Mouse (Mus musculus) spleen, postnatal 14 days (tissue): ENCODE results near the gene Stab2.

ENCODE experiments used
- DNase-seq, 2 experiments: peaks; one replicate each; pipeline ENCODE4 v3.0.0; 2021 to 2022; ENCODE audit warnings: low spot score in 2 of 2

Gene Stab2

DNA sequence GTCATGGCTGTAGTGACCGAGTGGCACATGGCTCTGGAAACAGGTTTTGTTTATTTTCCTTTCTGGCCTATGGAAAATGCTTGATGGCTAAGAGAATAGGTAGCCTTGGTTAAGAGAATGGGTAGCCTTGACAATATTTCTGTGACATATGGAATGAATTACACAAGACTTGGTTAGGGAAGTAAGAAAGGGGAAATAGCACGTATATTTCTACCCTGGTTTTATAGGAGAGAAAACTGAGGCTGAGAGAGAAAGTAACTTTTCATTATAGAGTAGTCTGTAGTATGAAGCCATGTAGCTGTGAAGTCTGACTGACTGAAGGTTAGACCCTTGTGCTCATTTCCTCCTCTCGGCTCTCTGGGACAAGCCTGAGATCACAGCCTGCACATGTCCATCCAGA is 180.9 kb downstream of the Stab2 start:
- no peak for DNase-seq

DNA sequence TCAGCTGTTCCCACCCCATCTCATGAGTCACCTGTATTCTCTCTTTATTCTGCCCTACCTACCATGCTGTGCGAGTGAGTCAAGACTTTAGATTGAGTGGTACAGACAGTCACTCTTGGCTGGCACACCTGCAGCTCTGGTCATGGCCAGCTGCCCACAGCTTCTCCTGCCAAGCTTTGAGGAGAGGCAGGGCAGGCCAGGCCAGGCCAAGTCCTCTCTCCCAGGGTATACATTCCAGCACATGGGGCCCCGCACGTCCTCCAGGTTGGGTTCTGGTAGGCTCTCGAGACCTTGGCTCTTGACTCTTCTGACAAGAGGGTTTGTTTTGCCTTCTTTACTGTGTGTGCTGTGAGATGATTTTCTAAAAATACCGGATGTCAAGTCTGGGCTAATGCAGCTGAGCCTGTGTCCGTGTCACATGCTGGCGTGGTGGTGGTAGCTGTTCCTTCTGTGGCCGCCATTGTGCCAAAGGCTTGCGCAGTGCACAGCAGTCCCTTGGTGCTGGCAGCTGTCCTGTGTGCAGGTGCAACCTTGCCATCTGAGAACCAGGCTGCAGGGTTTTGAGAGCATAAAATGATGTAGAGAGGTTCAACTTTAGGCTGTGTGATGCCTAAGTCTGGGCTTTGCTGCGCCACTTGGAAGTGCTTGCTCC is 181.8 kb downstream of the Stab2 start:
- DNase-seq: no peak

- DNase-seq: no peak
These were observed 183.0 kb downstream of the Stab2 start for GRCm38 (mm10) chr10:86824871-86825270.

GRCm38 (mm10) chr10:86824093-86824492 is 183.7 kb downstream of the Stab2 start:
- no peak for DNase-seq

DNA sequence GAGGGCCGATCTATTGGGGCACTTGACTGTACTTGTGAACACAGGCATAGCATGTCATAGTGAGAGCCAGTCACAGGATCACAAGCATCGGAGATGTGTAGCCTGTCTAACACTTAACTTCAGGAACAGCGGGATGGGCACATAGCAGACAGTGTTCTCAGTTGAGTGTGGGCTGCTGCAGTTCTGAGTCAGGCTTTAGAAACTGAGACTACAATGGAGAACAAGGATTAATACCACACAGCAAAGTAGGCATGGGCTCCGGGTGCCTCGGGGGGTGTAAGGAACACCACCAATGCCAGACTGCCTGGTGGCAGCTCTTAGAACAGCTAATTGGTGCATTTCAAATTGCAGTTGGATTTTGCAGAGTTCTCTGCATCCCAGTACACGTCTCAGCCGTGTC is 186.8 kb downstream of the Stab2 start:
- DNase-seq: no peak

GRCm38 (mm10) chr10:86819649-86820165 is 188.1 kb downstream of the Stab2 start:
- no peak for DNase-seq

DNA sequence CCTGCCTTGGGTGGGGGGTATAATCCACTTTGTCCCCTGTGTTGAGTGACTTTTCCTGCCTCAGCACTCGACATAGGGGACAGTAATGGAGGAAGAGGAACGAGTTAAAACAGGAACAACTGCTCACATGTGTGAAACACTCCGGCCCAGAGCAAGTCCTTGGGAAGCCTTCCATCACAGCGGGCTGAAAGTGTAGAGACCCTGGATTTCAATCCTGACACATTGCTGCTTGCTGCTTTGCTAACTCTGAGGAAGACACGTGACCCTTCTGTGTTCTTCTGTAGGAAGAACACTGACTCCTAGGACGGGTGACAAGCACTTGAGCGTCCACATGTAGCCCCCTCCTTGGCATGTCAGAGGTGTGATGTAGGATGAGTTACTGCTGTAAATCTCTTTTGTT is 192.7 kb downstream of the Stab2 start:
- no peak for DNase-seq

- DNase-seq: no peak
These were observed 193.3 kb downstream of the Stab2 start for GRCm38 (mm10) chr10:86814292-86815131.

GRCm38 (mm10) chr10:86810612-86811011 is 197.2 kb downstream of the Stab2 start:
- no peak for DNase-seq

DNA sequence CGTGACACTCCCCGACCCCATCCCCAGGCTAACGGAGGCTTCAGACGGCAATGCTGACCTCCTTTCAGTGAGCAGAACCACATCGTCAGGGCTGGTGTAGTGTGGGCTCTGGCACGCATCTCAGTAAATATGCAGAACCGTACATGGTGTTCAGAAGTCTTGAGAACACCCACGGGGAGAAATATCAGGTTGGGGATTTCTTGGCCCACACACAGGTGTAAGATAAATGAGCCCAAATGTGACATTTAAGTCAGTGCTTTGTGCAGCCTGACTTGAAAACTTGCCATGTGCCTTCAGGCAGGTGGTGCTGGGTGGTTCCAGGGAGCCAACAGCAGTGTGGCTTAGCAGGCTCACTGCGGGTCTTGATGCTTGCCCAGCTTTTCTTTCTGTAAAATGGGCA is 197.8 kb downstream of the Stab2 start:
- no peak for DNase-seq

- no peak for DNase-seq
These were observed 199.6 kb downstream of the Stab2 start for GRCm38 (mm10) chr10:86808013-86808758.

DNA sequence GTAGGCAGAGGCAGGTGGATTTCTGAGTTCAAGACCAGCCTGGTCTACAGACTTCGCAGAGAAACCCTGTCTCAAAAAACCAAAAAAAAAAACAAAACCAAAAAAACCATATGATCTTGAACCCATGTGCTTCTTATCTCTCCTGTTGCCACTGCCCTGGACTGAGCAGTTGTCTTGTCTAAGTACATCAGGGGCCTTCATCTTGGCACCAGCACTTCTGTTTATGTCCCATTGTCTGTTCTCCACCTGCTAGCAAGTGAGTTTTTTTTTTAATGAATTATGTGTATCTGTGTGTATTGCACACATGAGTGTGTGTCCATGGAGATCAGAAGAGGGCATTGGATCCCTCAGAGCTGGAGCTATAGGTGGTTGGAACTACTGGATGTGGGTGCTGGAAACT is 200.5 kb downstream of the Stab2 start:
- DNase-seq: no peak

DNA sequence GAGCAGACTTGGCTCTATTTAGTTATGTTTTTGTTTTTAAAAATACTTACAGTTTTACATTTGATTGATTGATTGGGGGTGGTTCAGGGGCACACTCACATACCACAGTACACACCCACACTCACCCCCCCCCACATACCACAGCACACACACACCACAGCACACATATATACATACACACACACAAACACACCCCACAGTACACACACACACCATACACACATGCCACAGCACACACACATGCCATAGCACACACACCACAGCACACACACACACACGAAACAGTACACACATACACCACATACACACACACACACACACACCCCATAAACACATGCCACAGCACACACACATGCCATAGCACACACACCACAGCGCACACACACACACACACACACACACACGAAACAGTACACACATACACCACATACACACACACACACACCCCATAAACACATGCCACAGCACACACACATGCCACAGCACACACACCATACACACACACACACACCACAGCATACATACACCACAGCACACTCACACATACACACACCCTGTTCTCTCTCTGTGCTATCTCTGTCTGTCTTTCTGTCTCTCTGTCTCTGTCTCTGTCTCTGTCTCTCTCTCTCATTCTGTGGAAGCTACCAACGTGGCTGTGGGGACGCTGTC is 211.6 kb downstream of the Stab2 start:
- no peak for DNase-seq

DNA sequence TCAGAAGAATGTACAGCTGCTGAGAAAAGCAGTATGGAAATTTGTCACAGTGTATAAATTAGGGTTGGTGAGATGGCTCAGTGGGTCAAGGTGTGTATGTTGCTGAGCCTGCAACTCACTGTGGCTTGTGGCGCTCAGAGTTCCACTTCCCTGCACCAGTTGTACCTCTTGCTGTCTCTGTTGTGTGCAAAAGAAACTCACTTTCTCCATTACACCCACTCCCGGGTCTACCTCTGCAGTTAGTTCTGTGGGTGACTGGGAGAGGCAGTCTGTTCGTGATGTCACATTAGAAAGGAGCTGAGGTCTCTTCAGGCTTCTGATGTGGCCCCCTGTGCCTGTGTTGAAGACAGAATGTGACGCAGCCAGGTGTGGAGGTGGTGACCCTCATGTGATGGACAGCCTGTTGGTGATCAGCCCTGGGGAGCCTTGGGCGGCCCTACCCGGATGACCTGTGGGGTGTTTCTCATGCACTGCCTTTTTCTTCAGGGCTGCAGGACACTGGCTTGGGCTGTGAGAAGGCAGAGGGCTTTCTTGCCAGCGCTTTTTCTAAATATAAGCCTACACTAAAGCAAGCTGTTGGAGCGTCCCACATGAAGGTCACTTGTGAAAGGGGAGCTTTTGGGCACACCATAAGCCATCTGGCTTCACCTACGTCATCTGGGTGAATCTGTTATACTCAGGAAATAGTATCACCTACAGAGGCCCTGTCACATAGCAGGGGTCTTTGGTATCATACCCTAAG is 212.9 kb downstream of the Stab2 start:
- no peak for DNase-seq

GRCm38 (mm10) chr10:86794196-86794595 is 213.6 kb downstream of the Stab2 start:
- DNase-seq: no peak

DNA sequence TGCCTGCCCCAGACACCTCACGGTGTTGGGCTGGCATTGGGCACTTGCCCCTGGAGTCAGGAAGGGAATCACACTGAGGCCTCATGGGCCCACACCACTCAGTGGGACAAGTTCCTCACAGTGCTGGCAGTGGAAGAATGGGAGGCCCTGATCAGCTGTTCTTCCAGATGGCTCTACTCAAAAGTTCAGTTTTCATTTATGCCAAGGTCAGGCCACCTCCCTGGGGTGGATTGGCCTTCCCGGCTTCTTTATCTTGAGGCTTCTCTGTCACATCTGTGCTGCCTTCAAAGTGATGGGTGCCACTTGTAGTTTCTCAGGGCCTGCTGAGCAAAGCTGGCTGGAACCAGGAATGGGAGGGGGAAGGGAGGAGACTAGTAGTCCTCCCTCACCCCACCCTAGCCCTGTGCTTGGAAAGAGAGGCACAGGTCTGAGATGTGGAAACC is 214.3 kb downstream of the Stab2 start:
- DNase-seq: no peak

DNA sequence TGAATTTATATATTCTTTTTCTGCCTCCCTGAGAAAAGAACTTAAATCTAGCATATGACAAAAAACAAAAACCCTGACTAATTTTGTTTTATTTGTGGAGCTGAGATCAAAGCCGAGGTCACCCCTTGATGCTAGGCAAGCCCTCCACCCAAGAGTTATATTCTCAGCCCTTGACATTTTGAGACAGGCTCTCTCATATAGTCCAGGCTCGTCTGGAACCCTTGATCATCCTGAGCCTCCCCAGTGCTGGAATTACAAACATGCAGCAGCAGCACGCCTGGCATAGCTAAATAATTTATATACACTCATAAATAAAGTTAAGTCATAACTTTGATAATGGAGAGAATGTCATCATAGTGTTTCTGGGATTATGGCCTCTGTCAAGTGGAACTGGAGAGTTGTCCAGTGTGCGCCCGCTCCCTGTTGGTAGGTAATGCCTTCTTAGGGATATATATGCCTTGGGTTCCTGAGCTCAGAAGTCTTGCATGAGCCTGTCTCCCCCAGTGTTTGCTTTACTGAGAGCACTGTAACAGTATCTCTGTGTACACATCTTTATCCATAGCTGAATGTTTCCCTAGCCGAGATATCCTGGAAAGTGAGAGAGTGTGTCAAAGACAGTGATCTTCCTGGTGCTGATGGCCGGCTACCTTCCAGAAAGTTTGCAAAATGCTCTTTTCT is 216.2 kb downstream of the Stab2 start:
- DNase-seq: no peak
